Mouse (Mus musculus) heart, postnatal 14 days (tissue): ENCODE results near the gene Ap2m1. TPM values are rescaled to one million over a fixed set of nuclear protein-coding genes. Genes with fewer than 3 reads are reported as not detected.
"Not testable (repeated sequence)": the region's sequence is repeated elsewhere in the genome, so short reads cannot be mapped to it uniquely, and the experiment has no call there.

Experiments
- DNase-seq, 2 experiments: peaks; one replicate each; pipeline ENCODE4 v3.0.0; 2021 to 2022
- intact Hi-C: fragments of 180-260 bp; cut with DNase I; formaldehyde crosslinking; loops from one replicate; pipeline ENCODE4 v1.15.1; 2025
- long read RNA-seq, 2 experiments: library from polyadenylated mRNA; stranded (forward); transcript quantifications; one replicate each; pipeline ENCODE4 v2.0.0; 2021
- total RNA-seq, 2 experiments: library from RNA; stranded (reverse); gene quantifications; 2 replicates each; pipeline ENCODE4 v1.2.3; 2021

Ap2m1 gene
- total RNA-seq, result 100 to 1,000 TPM; 218 to 220 TPM
- long read RNA-seq, experiment 1, transcript Ap2m1-202 (11 exons, 2,080 nt), result major isoform, 72 of 95 reads
- long read RNA-seq, experiment 1, partial matches to known transcripts, result 10 of 95 reads
- long read RNA-seq, experiment 1, other reads (novel, unspliced or antisense), result 12 of 95 reads
- long read RNA-seq, experiment 2, transcript Ap2m1-202 (11 exons, 2,080 nt), result major isoform, 48 of 63 reads
- long read RNA-seq, experiment 2, partial matches to known transcripts, result 10 of 63 reads
- long read RNA-seq, experiment 2, other reads (novel, unspliced or antisense), result 5 of 63 reads

DNA sequence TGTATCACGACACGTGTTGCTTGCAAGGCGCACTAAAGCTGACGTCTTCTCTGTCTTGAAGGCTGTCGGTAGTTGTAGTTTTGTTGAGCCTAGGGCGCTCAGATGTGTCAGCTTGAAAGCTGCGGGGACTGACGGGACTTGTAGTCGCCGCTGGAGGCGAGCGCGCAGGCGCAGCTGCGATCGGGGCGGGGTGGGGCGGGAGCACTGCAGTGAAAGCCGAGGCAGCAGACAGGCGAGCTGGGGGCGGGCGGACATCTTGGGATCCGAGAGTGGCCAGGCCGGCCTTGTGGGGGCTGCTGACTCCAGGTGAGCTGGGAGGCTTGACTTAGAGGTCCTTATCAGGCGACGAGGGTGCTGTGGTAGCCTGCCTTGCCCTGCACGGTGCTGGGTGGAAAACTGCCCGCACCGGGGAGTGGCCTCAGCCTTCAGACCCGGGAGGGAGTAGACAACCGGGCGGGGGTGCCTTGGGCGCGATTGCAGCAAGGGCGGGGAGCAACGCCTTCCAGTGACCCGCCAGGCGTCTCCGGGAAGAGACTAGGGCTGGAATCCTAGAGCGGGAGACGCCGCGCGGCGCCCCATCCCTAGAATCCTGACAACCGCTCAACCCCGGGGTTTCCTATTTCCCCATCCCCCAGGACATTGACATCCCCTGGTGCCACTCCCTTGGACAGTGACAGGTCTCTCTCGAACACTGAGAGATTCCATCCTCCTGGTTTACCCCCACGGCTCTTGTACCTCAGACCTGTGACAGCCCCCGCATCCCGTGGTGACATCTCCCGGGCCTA, at the start of gene Ap2m1:
Gene Ap2m1 (plus strand): TSS at position 183 of the 785 bp plus-strand sequence.
- DNase-seq, result peak; percentile 93
- intact Hi-C loops, result loop anchor here (5.0 kb wide), 1 partner anchor 33 kb away; no protein-coding TSS in a partner anchor

DNA sequence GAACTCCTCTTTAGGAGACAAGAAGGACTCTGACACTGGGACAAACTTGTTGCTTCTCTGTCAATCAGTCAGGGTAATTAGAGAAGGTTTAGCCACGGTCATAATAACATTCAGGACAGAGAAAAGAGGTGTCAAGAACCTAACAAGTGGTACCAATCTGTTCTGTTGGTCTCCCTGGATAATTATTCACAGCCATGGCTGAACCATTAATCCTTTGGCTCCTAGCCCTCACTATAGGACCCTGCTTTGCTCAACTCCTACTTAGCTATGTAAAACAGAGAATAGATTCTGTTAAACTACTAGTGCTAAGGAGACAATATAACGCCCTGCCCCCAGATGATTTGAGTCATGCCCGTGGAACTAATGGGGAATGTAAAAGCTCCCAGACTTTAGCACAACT, 49.2 kb upstream of the Ap2m1 start:
- intact Hi-C loops, result no loop called here
- DNase-seq, result no peak

DNA sequence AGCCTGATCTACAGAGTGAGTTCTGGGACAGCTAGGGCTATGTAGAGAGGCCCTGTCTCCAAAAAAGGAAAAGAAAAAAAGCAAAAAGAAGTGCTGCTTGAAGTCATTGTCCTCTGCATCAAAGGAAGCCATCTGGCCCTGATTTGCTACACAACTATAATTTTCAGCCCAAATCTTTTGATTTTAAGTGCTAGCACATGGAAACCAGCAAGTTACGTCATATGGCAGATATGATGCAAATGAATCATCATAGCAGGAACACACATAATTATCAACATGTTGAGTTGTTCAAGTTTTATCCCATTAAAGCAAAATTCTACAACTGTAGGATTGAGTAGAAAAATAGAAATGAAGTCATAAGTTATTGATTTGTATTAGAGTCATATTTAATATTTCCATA, 47.1 kb upstream of the Ap2m1 start:
- intact Hi-C loops, result no loop called here
- no peak for DNase-seq

DNA sequence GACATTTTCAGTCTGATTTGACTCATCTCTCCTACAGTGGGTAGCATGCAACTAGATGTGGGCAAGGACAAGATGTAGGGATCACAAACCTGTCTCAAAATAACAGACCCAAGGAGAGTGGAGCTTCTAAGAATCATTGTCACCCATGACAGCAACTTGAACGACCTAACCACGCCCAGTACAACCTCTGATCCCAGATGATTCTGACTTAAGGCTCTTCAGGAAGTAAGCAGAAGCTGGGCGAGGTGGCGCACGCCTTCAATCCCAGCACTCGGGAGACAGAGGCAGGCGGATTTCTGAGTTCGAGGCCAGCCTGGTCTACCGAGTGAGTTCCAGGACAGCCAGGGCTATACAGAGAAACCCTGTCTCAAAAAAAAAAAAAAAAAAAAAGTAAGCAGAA, 46.5 kb upstream of the Ap2m1 start:
- intact Hi-C loops, DNase-seq: not testable (repeated sequence)

DNA sequence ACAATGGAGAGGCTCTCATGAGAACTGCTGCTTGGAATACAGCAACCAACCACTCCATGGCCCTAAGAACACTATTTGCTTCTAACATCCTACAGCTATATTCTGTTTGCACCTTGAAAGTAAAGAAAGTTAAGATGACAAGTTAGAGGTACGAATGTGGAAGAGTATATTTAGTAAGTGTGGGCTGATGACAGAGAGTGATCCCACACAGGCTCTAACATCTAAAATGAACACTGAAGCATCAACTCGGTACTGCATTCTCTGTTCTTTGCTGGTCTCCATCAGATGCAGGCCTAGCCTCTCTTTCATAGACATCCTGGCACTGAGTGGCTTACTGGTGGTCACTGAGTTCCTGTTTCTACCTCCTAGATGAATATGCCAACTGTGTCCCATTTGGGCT, 46.0 kb upstream of the Ap2m1 start:
- intact Hi-C loops, result no loop called here
- no peak for DNase-seq

DNA sequence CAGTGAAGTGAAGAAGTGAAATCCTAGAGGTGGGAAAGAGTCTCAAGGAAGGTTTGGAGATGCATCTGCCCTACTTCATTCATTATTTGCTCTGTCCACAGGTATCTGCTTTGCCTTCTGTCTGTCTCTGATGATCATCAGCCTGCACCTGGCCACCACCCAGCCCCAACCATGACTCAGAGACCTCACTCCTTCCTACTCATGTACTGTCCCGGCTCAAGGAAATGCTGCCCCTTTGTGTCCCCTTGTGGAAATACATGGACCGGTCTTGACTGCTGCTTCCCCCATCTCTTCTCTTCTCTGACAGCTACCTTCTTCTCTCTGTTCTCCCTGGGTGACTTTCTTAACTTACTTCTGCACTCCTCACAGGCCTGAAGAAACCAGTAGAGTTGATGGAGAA, 44.7 kb upstream of the Ap2m1 start:
- intact Hi-C loops, result no loop called here

DNA sequence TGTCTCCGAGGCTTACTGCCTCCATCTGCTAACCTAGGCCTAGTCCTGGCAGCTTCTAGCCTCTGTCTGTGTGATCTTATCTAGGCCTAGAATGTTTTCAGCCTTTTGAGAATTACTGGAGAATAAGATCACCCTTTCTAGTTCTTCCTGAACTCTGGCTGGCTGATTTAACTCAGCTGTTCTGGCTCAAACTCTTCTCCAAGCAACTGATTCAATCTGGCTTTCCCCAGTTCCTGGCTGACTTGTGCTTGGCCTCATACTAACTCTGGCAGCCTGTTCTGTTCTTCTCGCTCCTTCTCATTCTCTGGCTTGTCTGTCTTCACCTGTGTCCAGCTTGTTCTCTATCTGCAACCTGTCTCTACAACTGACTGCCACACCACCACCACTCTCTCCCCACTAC, 44.0 kb upstream of the Ap2m1 start:
- intact Hi-C loops, result no loop called here
- peak; percentile 22 to 33 for DNase-seq

More for the DNA sequence above, 44.7 kb upstream of the Ap2m1 start:
- DNase-seq, result peak in 1 of 2 experiments; percentile 37

DNA sequence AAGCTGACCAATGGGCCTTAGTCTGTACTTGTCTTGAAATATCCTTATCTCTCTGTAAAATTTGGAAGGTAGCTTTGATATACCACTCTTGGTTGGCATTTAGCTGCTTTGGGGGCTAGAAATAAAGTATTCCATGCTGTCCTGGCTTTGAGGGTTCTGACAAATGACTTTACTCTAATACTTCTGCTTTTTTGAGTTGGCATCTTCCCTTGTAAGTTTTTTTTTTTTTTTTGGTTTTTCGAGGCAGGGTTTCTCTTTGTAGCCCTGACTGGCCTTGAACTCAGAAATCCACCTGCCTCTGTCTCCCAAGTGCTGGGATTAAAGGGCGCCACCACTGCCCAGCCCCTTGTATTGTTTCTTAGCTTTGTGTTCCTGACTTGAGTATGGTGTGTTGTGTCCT, 41.8 kb upstream of the Ap2m1 start:
- intact Hi-C loops, result no loop called here
- DNase-seq, result no peak

DNA sequence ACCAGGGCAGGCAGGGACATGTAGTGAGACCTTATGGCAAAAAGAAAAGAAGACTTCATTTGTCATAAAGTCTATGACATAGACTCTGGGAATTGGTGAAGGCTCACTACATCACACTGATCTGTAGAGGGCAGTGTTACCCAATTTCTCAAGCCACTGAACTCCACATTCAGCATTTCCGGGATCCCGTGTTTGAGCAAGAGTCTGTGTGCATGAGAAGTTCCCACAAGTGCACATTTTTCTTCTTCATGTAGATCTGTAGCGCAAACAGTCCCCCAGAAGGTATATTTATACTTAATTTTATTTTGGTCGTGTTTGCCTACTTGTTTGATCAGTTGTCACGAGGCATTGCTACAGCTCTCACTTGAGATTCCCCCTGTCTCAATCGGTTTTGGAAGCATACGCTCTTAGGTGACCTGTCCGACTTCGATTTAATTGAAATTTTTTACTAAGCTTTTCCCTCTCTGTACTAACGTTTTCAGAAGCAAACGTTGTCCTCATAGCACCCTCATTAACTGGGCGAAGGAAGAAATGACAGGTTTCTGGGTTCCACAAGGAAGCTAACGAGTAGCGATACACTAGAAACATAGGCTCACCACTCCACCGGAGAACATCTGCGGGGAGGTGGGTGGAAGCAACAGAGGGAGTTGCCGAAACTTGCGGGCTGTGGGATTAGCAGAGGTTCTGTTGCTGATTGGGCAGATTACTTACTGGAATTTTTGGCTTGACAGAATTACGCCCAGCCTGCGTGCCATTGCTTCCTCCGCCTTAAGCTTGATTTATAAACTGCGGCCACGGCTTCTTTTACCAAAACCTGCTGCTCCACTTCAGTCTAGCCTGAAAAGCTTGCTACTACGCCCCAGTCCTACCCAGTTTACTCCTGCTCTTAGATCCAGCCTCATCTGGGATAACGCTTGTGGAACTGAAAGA, 38.3 kb upstream of the Ap2m1 start:
- intact Hi-C loops, result loop anchor here (5.0 kb wide), 1 partner anchor 265 kb away; no protein-coding TSS in a partner anchor
- DNase-seq, result peak; percentile 39 to 69

DNA sequence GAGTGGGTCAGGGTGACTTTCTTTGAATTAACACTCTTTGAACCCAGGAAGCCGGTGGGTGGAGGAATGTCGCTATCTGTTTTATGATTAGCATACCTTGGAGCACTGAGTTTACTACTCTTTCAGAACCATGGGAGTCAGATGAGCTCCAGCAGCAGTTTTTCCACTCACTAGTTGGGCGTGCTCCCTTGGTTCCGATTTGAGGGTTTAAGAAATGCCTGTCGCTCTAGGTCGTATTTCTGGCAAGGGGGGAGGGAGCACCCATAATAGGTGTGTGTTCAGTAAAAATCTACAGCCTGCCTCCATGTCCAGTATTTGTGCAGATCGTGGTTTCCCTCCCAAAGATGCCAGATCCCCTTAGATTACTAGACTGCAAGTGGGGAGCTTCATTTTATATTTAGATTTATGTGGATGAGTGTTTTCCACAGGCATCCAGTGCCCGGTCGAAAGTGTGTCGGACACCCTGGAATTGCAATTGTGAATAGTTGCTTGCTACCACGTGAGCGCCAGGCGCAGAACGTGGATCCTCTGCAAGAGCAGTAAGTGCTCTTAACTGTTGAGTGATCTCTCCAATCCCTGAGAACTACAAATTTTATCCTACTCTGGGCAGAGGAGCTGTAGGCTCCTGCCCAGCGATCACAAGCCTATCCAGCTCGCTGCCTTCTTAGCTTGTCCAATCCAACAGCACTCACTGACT, 37.1 kb upstream of the Ap2m1 start:
- no peak for DNase-seq
- intact Hi-C loops, result loop anchor here (2.0 to 5.0 kb wide), 3 partner anchors 19 to 264 kb away; partner anchors contain the start of gene Dvl3

DNA sequence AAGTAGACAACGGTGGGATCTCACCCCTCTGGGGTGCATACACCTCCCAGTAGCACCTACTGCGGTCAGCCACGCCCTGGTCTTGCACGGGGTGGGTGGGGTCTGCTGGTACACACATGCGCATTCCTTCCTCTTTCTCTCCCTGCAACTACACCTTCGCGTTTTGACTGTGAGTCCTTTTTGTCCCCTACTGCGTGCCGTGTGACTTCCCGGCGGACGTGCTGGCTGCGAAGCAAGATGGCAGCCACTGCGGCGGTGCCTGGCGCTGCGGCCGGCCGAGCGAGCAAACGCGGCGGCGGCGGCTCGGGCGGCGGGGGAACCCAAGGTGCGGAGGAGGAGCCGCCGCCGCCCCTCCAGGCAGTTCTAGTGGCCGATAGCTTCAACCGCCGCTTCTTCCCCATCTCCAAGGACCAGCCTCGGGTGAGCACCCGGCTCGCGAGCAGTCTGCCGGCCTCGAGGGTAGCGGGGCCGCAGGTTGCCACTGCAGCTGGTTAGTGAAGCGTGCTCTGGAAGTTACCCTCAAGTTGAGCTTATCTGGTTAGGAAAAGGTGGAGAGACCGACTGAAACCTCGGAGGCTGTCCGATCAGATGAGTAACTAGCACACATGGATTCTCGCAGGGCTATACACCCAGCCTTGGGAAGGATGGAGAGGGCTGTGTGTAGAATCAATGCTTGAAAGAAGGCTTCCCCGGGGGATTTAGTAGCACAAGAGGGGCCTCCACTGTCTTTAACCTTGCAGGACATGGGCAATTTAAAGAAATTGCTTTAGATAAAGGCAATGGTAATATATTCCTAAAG, 36.4 kb upstream of the Ap2m1 start, which contains the start of gene Eif2b5:
Gene Eif2b5 (plus strand): TSS at position 141 of the 799 bp plus-strand sequence.
- peak; percentile 89 to 92 for DNase-seq
- intact Hi-C loops, result loop anchor here (2.0 to 5.0 kb wide), 3 partner anchors 18 to 263 kb away; partner anchors contain the start of gene Dvl3

DNA sequence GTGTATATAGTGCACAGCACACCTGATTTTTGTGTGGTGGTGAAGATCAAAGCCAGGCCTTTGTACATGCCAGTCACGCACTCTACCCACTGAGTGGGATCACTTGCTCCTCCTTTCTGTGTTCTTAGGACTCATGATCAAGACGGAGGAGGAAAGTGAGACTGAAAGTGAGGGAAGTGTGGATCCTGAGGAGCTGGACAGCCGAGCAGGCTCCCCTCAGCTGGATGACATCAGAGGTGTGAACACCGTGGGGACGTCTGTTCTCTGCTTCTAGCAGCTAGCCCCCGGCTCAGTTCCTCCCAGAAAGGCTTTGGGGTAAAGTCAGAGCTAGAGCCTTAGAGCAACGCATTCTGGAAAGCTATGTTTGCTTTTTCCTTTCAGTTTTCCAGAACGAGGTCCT, 29.3 kb upstream of the Ap2m1 start:
- no peak for DNase-seq
- intact Hi-C loops, result no loop called here

DNA sequence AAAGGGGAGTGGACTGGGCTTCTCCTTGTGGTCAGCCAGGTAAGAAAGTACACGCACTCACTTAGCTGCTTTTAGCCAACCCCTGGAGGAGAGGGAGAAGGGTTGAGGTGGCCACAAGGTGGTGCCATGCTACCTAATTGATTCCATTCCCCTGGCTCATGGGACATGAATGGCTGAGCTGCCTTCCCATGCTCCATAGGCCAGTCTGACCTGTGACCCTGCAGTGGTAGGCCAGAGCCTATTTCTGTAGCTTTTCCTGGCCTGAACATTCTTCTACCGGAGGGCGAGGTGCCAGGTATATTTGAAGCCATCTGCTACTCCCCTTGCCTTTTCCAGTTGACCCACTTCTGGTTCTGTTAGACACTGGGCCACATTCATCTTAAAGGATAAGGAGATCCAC, 25.9 kb upstream of the Ap2m1 start:
- intact Hi-C loops, result no loop called here
- DNase-seq, result peak in 1 of 2 experiments; percentile 37

DNA sequence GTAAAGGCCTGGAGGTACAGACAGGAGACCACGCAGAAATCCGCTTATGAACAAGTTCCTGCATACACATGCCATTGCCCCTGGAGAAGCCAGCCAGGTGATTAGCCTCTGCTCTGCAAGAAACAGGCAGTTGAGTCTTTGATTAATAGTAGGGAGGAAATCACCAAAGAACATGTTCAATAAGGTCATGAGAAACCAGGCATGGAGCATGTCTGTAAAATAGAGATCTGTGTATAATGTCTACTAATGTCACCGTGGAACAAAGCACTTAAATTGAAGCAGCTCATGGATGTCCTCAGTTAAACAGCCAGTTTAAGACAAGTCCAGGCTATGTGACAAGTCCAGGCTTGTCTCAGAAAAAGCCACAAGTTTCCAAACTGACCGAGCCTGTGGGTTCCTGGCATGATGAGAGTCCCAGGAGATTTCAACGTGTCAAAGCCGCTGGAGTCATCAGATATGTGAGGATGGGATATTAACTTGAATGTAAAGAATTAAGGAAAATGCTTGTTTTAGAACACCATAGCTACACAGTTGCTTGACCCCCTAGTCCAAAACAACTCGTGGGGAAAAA, 23.9 kb upstream of the Ap2m1 start:
- no peak for DNase-seq
- intact Hi-C loops, result no loop called here

DNA sequence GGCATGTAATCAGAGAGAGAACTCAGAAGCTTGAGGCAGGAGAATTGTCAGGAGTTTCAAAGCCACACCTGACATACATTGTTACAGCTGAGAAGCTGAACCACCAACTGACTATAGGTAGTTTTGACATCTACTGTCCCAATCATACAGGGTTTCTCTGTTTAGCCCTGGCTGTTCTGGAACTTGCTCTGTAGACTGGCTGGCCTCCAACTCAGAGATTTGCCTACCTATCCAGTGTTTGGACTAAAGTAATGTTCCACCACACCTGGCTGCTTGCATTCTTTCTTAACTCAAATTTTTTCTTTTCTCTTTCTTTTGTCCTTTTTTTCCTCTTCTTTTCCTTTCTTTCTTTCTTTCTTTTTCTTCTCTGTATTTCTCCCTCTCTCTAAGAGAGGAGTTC, 19.2 kb upstream of the Ap2m1 start:
- intact Hi-C loops, result loop anchor here (1.0 to 5.0 kb wide), 3 partner anchors 17 to 96 kb away; partner anchors contain the start of genes Alg3, Eef1akmt4, Eif2b5 and Gm49333
- no peak for DNase-seq

DNA sequence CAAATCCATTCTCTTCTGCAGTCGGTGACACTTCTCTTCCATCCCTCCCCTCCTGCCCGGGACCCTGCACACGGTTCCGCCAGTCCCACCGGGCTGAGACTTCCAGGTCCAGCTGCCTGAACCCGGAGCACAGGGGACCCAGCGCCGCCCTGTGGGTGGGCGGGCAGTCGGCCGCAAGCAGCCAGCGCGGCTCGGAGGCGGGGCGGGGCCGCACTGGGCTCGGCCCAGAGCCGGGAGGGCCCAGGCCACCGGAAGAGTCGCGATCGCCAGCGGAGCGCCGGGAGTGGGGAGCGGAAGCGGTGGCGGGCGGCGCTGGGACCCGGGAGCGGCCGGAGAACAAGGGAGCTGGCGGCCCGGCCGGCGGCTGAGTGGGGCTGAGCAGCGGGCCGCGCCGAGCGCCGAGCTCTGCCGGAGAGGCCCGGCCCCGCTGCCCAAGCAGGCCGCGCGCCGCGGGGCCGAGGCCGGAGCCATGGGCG, 18.5 kb upstream of the Ap2m1 start, which contains the start of gene Dvl3:
Gene Dvl3 (plus strand): TSS at position 257 of the 476 bp plus-strand sequence.
- intact Hi-C loops, result loop anchor here (1.0 to 5.0 kb wide), 3 partner anchors 18 to 96 kb away; partner anchors contain the start of genes Alg3, Eef1akmt4, Eif2b5 and Gm49333
- peak; percentile 96 to 97 for DNase-seq

DNA sequence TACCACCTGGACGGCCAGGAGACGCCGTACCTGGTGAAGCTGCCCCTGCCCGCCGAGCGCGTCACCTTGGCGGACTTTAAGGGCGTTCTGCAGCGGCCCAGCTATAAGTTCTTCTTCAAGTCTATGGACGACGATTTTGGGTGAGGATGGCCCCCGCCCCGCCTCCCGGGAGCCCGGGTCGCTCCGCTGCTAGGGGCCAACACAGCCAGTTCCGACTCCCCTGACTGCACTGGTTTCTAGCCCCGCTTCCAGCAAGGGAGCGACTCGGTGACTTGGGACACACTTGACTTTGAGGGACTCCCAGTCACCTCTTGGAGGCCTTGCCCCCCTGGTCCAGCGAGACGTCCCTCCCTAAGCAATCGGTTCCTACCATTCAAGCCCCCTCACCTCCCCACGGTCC, 18.1 kb upstream of the Ap2m1 start:
- DNase-seq, result no peak
- intact Hi-C loops, result loop anchor here (2.0 to 5.0 kb wide), 2 partner anchors 18 to 95 kb away; partner anchors contain the start of genes Alg3, Eef1akmt4, Eif2b5 and Gm49333
